Mouse (Mus musculus): ENCODE measurements at regions not wholly inside any gene's neighbourhood (a gene's known extent, or its start where the extent isn't known, plus 50 kb on each side); places are given as distances from the start of the nearest gene placed in this dataset.

- no peak for DNase-seq (ENCODE audit: low spot score in 2 of 2)
These were observed 77.1 kb upstream of the Nck2 start for GRCm38 (mm10) chr1:43367151-43367895.

DNA sequence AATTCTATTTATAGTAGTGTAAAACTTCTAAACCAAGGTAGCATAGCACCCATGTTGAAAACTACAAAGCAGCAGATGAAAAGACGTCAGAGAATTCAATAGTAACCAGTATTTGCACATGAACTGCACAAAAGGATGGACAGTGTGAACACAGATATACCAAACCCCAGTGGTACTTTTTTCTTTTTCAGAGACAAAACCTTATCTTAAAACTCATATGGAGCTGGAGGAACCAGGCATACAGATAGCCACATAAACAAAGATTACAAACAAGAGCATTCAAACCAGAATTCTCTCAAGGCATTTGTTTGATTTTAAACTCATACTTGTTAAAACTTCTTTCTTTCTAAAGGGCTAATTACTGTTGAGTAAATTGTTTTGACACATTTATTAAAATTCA is 72.5 kb upstream of the Nck2 start:
- DNase-seq (ENCODE audit: low spot score in 2 of 2), result no peak

DNA sequence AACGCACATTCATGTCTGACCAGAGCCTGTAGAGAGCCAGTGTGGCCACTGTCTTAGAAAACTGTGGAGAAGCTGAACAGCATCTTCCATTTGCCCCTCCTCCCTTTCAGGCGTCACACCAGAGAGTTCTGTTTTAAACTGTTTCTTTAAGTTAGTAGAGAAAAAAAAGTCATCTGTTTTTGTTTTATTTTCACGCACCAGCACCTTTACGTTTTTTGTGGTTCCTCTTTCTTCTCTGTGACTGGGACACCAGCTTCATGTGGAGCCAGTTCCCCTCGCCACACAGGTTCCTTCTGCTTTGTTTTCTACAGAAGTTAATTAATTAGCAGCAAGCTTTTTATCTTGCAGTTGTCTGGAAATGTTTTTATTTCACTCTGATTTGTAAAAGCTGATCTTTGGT is 69.4 kb upstream of the Nck2 start:
- DNase-seq (ENCODE audit: low spot score in 2 of 2), result no peak

- no peak for DNase-seq (ENCODE audit: low spot score in 2 of 2)
These were observed 68.5 kb upstream of the Nck2 start for GRCm38 (mm10) chr1:43375851-43376250.

DNA sequence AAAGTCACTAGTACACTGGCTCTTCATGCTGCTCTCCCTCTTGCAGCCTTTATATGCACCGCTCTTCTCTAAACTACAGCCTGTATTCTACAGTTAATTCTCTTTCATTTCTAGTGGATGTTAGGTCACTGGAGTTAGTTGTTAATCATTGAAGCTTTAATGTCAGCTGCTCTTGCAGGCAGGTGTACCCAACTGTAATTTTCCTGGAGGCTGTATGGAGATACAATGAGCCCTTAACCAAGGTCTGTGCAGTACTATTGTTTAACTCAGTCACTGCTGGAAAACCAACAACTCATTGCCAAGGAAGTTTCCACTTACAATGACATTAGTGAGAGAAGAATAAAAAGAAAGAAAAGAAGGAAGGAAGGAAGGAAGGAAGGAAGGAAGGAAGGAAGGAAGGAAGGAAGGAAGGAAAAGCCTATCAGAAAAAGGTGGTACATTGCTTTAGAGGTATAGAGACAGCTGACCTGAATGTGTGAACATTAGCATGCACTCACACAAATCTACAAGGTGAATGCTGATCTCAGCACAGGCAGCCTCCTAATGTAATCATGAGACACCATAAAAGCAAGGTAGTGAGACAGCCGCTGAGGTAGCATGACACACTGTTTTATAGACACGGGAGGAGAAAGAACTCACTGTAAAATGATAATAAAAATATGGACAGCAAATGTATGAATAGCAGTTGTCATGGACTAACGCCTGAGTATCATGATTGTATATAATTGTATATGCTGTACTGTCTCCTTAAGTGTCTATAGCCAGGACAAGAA is 66.7 kb upstream of the Nck2 start:
- DNase-seq (ENCODE audit: low spot score in 2 of 2), result no peak

DNA sequence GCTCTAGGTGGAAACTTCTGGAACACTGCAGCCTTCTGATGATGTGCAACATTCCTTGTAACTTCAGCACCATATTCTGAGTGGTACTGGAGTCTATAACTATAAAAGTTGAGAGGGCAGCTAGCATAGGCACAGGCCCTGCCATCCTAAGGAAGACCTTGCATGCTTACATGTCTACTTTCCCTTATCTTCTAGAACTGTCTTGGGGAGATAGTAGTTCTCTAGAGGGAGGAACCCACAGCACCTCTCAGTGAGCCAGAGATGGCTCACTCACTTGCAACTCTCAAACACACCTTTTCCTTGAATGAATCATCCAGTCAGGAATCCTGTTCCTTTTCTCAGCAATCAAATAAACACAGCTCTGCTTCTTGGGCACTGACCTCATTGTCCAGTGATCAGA is 59.4 kb upstream of the Nck2 start:
- DNase-seq (ENCODE audit: low spot score in 2 of 2), result no peak

DNA sequence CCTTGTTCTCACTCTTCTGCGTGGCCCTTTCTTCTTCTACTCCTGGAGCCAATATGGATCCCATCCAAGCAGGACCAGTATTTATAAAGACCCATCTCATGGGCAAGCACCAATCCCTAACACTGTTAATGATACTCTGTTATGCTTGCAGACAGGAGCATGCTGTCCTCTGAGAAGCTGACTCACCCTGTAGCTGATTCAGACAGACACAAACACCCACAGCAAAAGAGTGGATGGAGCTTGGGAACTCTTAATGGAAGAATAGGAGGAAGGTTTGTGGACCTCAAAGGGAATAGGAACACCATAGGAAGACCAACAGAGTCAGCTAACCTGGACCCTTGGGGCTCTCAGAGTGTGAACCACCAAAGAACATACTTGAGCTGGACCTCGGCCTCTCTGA is 50.3 kb upstream of the Nck2 start:
- DNase-seq (ENCODE audit: low spot score in 2 of 2), result no peak
